Mouse (Mus musculus) MEL (cell line): Measurements from ENCODE around the gene Vps26a.

Experiments used
- BHLHE40 ChIP-seq: IDR thresholded peaks from 2 replicates; pipeline ENCODE4 v1.6.1; 2012; ENCODE audit warnings: low read depth, mild to moderate bottlenecking, inconsistent platforms, low read length, improper control_type of control experiment, borderline replicate concordance
- CHD2 ChIP-seq: IDR thresholded peaks from 2 replicates; pipeline ENCODE4 v1.6.1; 2011; ENCODE audit warnings: low read length, improper control_type of control experiment
- CTCF ChIP-seq, 3 experiments: IDR thresholded peaks in 2 of 3; conservative IDR thresholded peaks in 1 of 3; 2 replicates each; pipeline ENCODE4 v1.5.1; 2011 to 2012; ENCODE audit warnings: low read length in 3 of 3, low read depth in 2 of 3, mild to moderate bottlenecking in 2 of 3, improper control_type of control experiment in 1 of 3, inconsistent platforms in 1 of 3, mixed read lengths in 1 of 3, moderate library complexity in 1 of 3; ENCODE audit not compliant: control insufficient read depth in 1 of 3, insufficient read depth in 1 of 3, poor library complexity in 1 of 3, severe bottlenecking in 1 of 3
- GATA1 ChIP-seq: IDR thresholded peaks from 2 replicates; pipeline ENCODE4 v1.6.1; 2011; ENCODE audit warnings: low read depth, low read length, improper control_type of control experiment
- MAFK ChIP-seq: IDR thresholded peaks from 2 replicates; pipeline ENCODE4 v1.6.1; 2011; ENCODE audit warnings: low read depth, mild to moderate bottlenecking, low read length, improper control_type of control experiment, borderline replicate concordance
- MAX ChIP-seq: IDR thresholded peaks from 2 replicates; pipeline ENCODE4 v1.6.1; 2011; ENCODE audit warnings: low read length, improper control_type of control experiment
- POLR2A ChIP-seq, 2 experiments: IDR thresholded peaks; 2 replicates each; pipeline ENCODE4 v1.6.1; 2011 to 2012; ENCODE audit warnings: low read length in 2 of 2, mild to moderate bottlenecking in 2 of 2, control low read depth in 1 of 2, improper control_type of control experiment in 1 of 2, low read depth in 1 of 2, moderate library complexity in 1 of 2; ENCODE audit not compliant: control insufficient read depth in 1 of 2, insufficient read depth in 1 of 2, poor library complexity in 1 of 2
- TBP ChIP-seq: IDR thresholded peaks from 2 replicates; pipeline ENCODE4 v1.8.0; 2011; ENCODE audit warnings: low read depth, low read length, improper control_type of control experiment
- ZMIZ1 ChIP-seq: IDR thresholded peaks from 2 replicates; pipeline ENCODE4 v1.6.1; 2012; ENCODE audit warnings: low read depth, mild to moderate bottlenecking, inconsistent platforms, low read length, improper control_type of control experiment, moderate library complexity
- ZNF384 ChIP-seq: IDR thresholded peaks from 2 replicates; pipeline ENCODE4 v1.6.1; 2012; ENCODE audit warnings: low read depth, mild to moderate bottlenecking, inconsistent platforms, low read length, improper control_type of control experiment

DNA sequence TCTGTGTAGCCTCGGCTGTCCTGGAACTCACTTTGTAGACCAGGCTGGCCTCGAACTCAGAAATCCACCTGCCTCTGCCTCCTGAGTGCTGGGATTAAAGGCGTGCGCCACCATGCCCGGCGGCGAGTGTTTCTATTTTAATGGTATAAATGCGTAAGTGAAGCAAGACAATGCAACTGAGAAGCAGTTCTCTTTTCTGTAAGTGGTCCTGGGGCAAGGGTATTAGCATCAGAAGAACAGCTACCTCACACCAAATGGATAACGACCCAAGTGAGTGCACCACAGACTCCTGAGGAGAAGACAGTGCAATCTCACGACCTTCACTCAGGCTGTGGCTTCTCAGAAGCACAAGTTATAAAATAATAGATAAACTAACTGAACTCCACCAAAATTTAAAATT lies 11.7 kb downstream of the Vps26a start:
- TF ChIP-seq POLR2A (IDR thresholded peaks at IDR 0.05; ENCODE audit: control insufficient read depth in 1 of 2, insufficient read depth in 1 of 2, low read depth in 1 of 2, low read length in 2 of 2, poor library complexity in 1 of 2) (no peak), MAX (no peak), ZMIZ1 (no peak), TBP (no peak), CHD2 (no peak), MAFK (no peak), GATA1 (no peak), CTCF (IDR thresholded peaks at IDR 0.05 in 2 of 3, conservative IDR thresholded peaks at IDR 0.05 in 1 of 3; ENCODE audit: control insufficient read depth in 1 of 3, insufficient read depth in 1 of 3, low read depth in 2 of 3, low read length in 3 of 3, poor library complexity in 1 of 3, severe bottlenecking in 1 of 3) (no peak), ZNF384 (no peak), BHLHE40 (no peak)
